Mouse (Mus musculus) layer of hippocampus, adult 2 months (tissue): ENCODE data around the gene Olfr393. TPM values are rescaled to one million over a fixed set of nuclear protein-coding genes. Genes with fewer than 3 reads are reported as not detected.

Source experiments
- DNase-seq, 2 experiments: peaks; one replicate each; pipeline ENCODE4 v3.0.0; 2022; ENCODE audit warnings: low spot score in 2 of 2
- H3K27ac ChIP-seq: fragments of 200-600 bp; 2 replicates; pipeline ENCODE4 v1.8.1; 2022
- H3K4me3 ChIP-seq: fragments of 200-600 bp; 2 replicates; pipeline ENCODE4 v1.8.1; 2022; ENCODE audit warnings: mild to moderate bottlenecking
- CTCF ChIP-seq: fragments of 200-600 bp; conservative IDR thresholded peaks from 2 replicates; pipeline ENCODE4 v1.8.1; 2022; ENCODE audit warnings: antibody characterized with exemption, mild to moderate bottlenecking, moderate library complexity
- long read RNA-seq, 2 experiments: library from polyadenylated mRNA; stranded (forward); transcript quantifications; one replicate each; pipeline ENCODE4 v2.0.0; 2021; ENCODE audit warnings: borderline mapping rate in 2 of 2
- total RNA-seq, 2 experiments: library from RNA; stranded (reverse); gene quantifications; 2 replicates each; pipeline ENCODE4 v1.2.3; 2021

The Olfr393 gene
- total RNA-seq: not detected
- long read RNA-seq, experiment 1: 0 reads
- long read RNA-seq, experiment 2: 0 reads

DNA sequence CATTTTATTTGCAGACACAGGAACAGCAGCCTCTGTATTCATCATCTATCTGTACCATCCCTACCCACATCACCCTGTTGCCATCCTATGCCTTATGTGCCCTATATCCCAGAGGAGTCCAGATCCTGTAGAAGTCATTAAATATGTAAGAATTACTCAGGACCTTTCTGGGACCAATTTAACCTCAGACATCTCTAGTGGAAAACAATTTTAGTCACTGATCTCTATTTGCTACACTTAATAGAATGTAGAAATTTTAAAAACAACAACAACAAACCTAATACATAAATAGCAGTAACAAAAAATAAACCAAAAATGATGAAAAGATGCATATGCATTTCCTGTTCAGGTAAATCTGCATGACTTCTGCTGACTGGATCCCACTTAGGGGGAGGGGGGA, at the start of gene Olfr393:
Gene Olfr393 (minus strand): TSS at position 101 of the 400 bp plus-strand sequence.
- no peak for DNase-seq
- H3K27ac ChIP-seq: no peak within 1 kb of the TSS
- TF ChIP-seq CTCF: no peak
- H3K4me3 ChIP-seq: no peak within 1 kb of the TSS

GRCm38 (mm10) chr11:73890671-73891070, 39.4 kb upstream of the Olfr393 start, which contains the start of gene Olfr394:
Olfr394 (minus strand) TSS chr11:73890771.
- TF ChIP-seq CTCF: no peak
- no peak for DNase-seq
- no peak within 1 kb of the TSS for H3K27ac ChIP-seq
- H3K4me3 ChIP-seq: no peak within 1 kb of the TSS

DNA sequence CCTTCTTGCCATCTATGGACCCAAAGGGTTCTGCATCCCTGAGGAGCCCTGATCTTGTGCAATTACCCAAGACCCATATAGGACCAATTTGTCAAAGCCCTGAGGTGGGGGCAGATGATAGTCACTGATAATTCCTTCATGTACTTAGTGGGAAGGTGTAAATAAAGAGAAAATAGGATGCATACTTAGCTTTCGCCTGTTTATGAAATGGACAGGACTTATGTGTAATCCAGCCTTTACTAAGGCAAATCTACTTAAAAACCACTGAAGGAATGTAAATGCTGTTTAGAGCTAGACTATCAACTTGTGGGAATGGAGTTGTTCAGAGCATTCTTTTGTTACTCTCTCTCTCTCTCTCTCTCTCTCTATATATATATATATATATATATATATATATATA, 34.3 kb downstream of the Olfr393 start, which contains the start of gene Olfr392:
Gene Olfr392 (minus strand): TSS at position 101 of the 400 bp plus-strand sequence.
- Histone ChIP-seq H3K4me3 (no peak within 1 kb of the TSS), H3K27ac (no peak within 1 kb of the TSS)
- no peak for TF ChIP-seq CTCF
- DNase-seq: no peak

DNA sequence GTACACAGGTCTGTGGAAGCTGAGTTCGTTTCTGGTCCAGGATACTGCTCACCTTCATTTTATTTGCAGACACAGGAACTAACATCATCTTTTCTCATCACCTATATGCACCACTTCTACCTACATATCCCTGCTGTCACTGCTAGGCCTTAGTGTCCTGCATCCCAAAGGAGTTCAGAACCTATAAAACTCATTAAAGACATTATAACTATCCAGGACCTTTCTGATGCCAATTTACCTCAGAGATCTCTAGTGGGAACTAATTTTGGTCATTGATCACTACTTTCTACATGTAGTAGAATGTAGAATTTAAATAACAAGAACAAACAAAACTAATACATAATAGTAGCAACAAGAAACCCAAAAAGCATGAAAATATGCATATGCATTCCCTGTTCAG, 48.3 kb downstream of the Olfr393 start, which contains the start of gene Olfr391-ps:
Gene Olfr391-ps (minus strand): TSS at position 101 of the 400 bp plus-strand sequence.
- H3K4me3 ChIP-seq: no peak within 1 kb of the TSS
- no peak within 1 kb of the TSS for H3K27ac ChIP-seq
- DNase-seq: no peak
- no peak for TF ChIP-seq CTCF

Other genes starting within 250 kb of the Olfr393 start
- not detected for gene Zfp735, start 162.7 kb downstream of the Olfr393 start, total RNA-seq
- not detected for gene Olfr389, start 70.7 kb downstream of the Olfr393 start, total RNA-seq
- not detected for gene Olfr390, start 68.5 kb downstream of the Olfr393 start, total RNA-seq
- not detected for gene Olfr391-ps, start 48.4 kb downstream of the Olfr393 start, total RNA-seq
- gene Olfr392, start 34.4 kb downstream of the Olfr393 start, total RNA-seq: not detected
- not detected for gene Olfr394, start 39.3 kb upstream of the Olfr393 start, total RNA-seq
- gene Olfr395, start 57.8 kb upstream of the Olfr393 start, total RNA-seq: not detected
- gene Olfr23, start 85.2 kb upstream of the Olfr393 start, total RNA-seq: not detected
- not detected for gene Olfr397, start 109.4 kb upstream of the Olfr393 start, total RNA-seq
- not detected for gene Olfr398, start 139.0 kb upstream of the Olfr393 start, total RNA-seq
- gene Olfr139, start 205.1 kb upstream of the Olfr393 start, total RNA-seq: not detected
- gene Olfr399, start 205.2 kb upstream of the Olfr393 start, total RNA-seq: not detected
- gene Zfp616, start 218.5 kb upstream of the Olfr393 start, total RNA-seq: not detected